7 mouse cellular contexts compared by ENCODE assay signal in genomic region chr17:34024317-34024821, GRCm38 (mm10). TPM values are rescaled to one million over a fixed set of nuclear protein-coding genes. Genes with fewer than 3 reads are reported as not detected.
DNase-seq lines count a peak whose midpoint lies in the region; ATAC-seq and TF ChIP-seq lines count a peak whose summit lies in the region.

Ring1 (minus strand) TSS chr17:34024680.

- H3K4me1 ChIP-seq in intestine, embryonic 14.5 days (replicated peaks; ENCODE audit: control insufficient read depth, insufficient read depth, low read length): peaks cover 32% of the 10 kb centered on the region
- H3K4me1 ChIP-seq in midbrain, embryonic 10.5 days: peaks cover 64% of the 10 kb centered on the region
- peaks cover 12% of the 10 kb centered on the region for H3K4me1 ChIP-seq in small intestine, adult 2 months (ENCODE audit: control insufficient read depth, insufficient read depth, insufficient read length, low read length)

- no peak for TF ChIP-seq CTCF in small intestine, adult 2 months (IDR thresholded peaks at IDR 0.05; ENCODE audit: extremely low read depth, insufficient read length, insufficient replicate concordance, low read depth, low read length)

- 0 out of 2 replicates have a peak, but pooled peaks cover 2% of the 10 kb centered on the region for H3K9me3 ChIP-seq in intestine, embryonic 14.5 days (ENCODE audit: control insufficient read depth, low read length)
- peaks cover 40% of the 10 kb centered on the region for H3K9me3 ChIP-seq in midbrain, embryonic 10.5 days (replicated peaks)

- peak; percentile 73 for TF ChIP-seq POLR2A in small intestine, adult 2 months (IDR thresholded peaks at IDR 0.05; ENCODE audit: low read depth, low read length)

- DNase-seq in adrenal gland, adult (ENCODE audit: inconsistent age in 2 of 2, low spot score in 1 of 2): peak; percentile 91 to 97
- peak; percentile 94 for DNase-seq in embryo, embryonic 10.5 days (ENCODE audit: low spot score)
- peak; percentile 85 for DNase-seq in gastrocnemius, postnatal 25 days
- peak; percentile 94 for DNase-seq in intestine, embryonic 14.5 days (ENCODE audit: low spot score)
- DNase-seq in left cerebral cortex, postnatal 36 days (ENCODE audit: low spot score in 2 of 2): peak; percentile 91 to 93
- DNase-seq in midbrain, embryonic 10.5 days (ENCODE audit: low spot score): peak; percentile 96

- 0% methylated on average over 48 of the region's 58 CpGs for WGBS in intestine, embryonic 14.5 days
- under 1% methylated on average over 50 of the region's 58 CpGs for WGBS in midbrain, embryonic 10.5 days
- under 1% methylated on average over 57 of the region's 58 CpGs for WGBS in small intestine, adult 2 months

- H3K36me3 ChIP-seq in intestine, embryonic 14.5 days (ENCODE audit: control insufficient read depth, insufficient read depth, low read length): peaks cover 31% of the 10 kb centered on the region
- peaks cover 63% of the 10 kb centered on the region for H3K36me3 ChIP-seq in midbrain, embryonic 10.5 days
- H3K36me3 ChIP-seq in small intestine, adult 2 months (ENCODE audit: control insufficient read depth, insufficient read depth, low read length): peaks cover 27% of the 10 kb centered on the region

- H3K27me3 ChIP-seq in intestine, embryonic 14.5 days (replicated peaks; ENCODE audit: control insufficient read depth, insufficient read depth, low read length): no peaks in the 10 kb centered on the region
- H3K27me3 ChIP-seq in midbrain, embryonic 10.5 days (ENCODE audit: low read depth, poor library complexity, severe bottlenecking): no peaks in the 10 kb centered on the region
- no peaks in the 10 kb centered on the region for H3K27me3 ChIP-seq in small intestine, adult 2 months (ENCODE audit: control insufficient read depth, insufficient read depth, low read length)

- H3K27ac ChIP-seq in intestine, embryonic 14.5 days (ENCODE audit: low read depth): peak within 1 kb of the TSS; percentile 87
- peak within 1 kb of the TSS; percentile 100 for H3K27ac ChIP-seq in midbrain, embryonic 10.5 days (replicated peaks)
- H3K27ac ChIP-seq in small intestine, adult 2 months (ENCODE audit: insufficient read depth, low read depth, low read length): peak within 1 kb of the TSS; percentile 45

- H3K4me2 ChIP-seq in intestine, embryonic 14.5 days (ENCODE audit: low read length): peak within 1 kb of the TSS; percentile 81

- peak within 1 kb of the TSS; percentile 63 for H3K4me3 ChIP-seq in intestine, embryonic 14.5 days (ENCODE audit: low read depth, low read length)
- H3K4me3 ChIP-seq in midbrain, embryonic 10.5 days: peak within 1 kb of the TSS; percentile 99
- peak within 1 kb of the TSS; percentile 76 for H3K4me3 ChIP-seq in small intestine, adult 2 months (ENCODE audit: low read depth, low read length)

- intact Hi-C loops in left cerebral cortex, postnatal 36 days (cut with DNase I): no loop called here

- H3K9ac ChIP-seq in intestine, embryonic 14.5 days (ENCODE audit: low read length): peak within 1 kb of the TSS; percentile 84

- ATAC-seq in intestine, embryonic 14.5 days (replicated peaks; ENCODE audit: low FRiP score, low TSS enrichment, low read depth): peak; percentile 70

RNA-seq across cellular contexts. Expression of gene Ring1, which starts in this region (rescaled TPM):
- 10 to 100 TPM; 10.1 to 12.3 TPM for total RNA-seq in gastrocnemius, postnatal 25 days (2021)
- 4.4 and 5.9 TPM in 2 replicates for polyA plus RNA-seq in intestine, embryonic 14.5 days (2014; fragmentation: Nextera tagmentation; extraction: Ambion mirVana)
- total RNA-seq in left cerebral cortex, postnatal 36 days (2021): 10 to 100 TPM; 33.5 to 35.9 TPM
- polyA plus RNA-seq in midbrain, embryonic 10.5 days (2016; fragmentation: Nextera tagmentation; extraction: Ambion mirVana): 13.8 and 15.3 TPM in 2 replicates
- 15.5 and 29.9 TPM in 2 replicates for polyA plus RNA-seq in small intestine, adult 2 months (2012; rRNA removed)

Comparison
In these comparisons a context has a peak if more than half of its experiments do, and no peak if none do; other contexts are left out.
1. Peak in every context shown above with its lines: DNase-seq, ATAC-seq, H3K4me3 ChIP-seq and H3K27ac ChIP-seq.
2. H3K27ac ChIP-seq: peak in every context shown above with its lines; median percentile 100 in midbrain, embryonic 10.5 days; 87 in intestine, embryonic 14.5 days; 45 in small intestine, adult 2 months.